Mouse (Mus musculus): Measurements from ENCODE around the gene Rpl10. TPM values are rescaled to one million over a fixed set of nuclear protein-coding genes. Genes with fewer than 3 reads are reported as not detected.
A peak's percentile ranks its signal among the peaks of the same experiment; 100 is the strongest.

Rpl10 gene
- total RNA-seq, 2 experiments from 2014 or later, result 163 to 167 TPM

DNA sequence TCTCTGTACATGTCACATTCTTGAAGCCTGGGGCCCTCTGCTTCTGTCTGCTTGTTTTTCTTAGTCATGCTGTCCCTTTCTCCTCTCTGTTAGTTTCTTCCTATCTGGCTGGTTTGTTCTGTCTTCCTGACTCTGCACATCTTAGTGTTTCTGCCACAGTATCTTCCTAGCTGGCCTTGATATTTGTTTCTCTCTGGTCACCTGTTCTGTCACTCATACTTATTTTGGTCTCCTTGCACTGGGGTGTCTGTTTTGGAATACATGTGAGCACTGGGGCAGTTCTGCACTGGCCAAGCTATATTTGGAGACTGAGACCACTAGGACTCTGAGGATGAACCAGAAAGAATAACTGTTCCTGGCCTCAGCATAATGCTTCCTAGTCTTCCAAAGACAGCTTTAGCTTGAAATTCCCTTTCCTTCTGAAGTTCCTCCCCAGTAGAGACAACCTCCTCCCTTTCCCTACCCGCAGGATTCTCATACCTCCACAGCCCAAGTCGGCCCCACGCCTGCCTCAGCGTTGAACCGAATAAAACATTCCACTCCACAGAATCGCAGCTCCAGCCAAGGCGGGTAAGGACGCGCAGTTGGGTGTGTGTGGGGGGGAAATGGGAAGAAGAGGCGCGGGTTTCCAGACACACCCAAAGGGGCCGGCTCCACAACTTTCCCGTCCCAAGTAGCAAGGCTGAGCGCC is 10.6 kb downstream of the Rpl10 start:
- DNase-seq, result no peak

DNA sequence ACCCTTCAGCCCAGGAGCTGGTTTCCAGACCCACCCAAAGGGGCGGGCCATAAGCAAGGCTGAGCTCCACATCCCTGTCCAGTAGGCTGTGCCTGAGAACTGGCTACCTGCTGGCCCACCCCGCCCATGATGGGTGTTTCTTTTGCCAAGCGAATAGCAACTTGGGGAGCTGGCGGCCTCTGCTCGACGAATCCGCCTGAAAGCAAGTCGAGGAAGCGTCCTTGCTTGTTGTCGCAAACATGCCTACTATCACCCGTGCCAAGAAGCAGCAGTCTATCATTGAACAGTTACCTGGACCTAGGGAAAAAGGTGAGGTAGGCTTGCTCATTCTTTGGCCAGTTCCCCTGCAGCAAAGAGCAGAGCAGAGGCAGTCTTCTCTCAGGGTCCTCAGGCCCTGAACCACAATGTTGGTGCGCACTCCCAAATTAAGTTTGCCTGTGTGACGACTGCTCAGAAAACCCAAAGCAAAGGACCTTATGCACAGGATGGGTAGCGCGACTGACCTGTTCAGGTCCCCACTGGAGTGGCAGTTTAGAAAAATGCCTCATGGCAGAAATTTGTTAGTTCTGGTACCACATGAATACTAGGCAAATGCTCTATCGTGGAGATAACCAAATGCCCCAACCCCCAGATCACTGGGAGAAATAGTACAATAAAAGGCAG is 11.3 kb downstream of the Rpl10 start, which contains the start of the genes Taz and Dnase1l1:
Taz (plus strand) TSS at position 181 of the 663 bp plus-strand sequence.
Dnase1l1 (minus strand) TSS at position 606 of the 663 bp plus-strand sequence.
- DNase-seq, result peak; percentile 61

DNA sequence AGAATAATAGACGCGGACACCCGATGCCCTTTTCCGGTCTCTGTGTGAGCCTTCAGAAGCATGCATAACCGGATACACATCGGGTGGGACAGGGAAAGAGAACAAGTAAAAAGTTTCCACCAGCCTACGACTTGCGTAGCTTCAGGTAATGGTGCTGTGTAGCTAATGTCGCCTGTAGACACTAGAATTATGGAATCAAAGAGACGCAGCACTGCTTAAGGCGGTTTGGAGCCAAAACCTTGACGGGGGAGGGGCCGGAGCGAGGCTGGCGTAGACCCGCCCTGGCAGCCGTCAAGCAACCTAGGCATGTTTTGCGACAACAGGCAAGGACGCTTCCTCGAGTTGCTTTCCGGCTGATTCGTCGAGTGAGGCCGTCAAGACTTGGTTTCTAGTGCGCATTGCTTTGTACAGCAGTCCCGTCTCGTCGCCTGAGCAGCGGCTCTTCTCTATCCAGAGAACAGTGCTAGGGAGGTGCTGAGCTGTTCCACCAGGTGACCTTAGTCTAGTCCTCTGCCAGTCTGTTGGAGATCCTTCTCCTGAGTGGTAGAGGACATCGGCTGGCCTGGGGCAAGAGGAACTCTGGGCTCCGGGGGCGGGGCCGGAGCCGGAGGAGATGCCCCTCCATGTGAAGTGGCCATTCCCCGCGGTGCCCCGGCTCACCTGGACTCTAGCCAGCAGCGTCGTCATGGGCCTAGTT is 11.9 kb downstream of the Rpl10 start:
- peak; percentile 76 for DNase-seq

DNA sequence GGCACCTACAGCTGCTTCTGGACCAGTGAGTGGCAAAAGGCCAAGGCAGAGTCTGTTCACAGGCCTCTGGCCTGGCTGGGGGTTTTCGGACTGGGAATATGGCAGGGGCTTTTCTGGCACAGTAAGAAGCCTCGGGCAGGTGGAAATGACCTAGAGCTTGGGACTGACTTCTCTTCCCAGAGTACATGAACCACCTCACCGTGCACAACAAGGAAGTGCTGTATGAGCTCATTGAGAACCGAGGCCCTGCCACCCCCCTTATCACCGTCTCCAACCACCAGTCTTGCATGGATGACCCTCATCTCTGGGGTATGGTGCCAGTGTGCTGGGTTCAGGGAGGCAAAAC is 12.5 kb downstream of the Rpl10 start:
- DNase-seq, result no peak

DNA sequence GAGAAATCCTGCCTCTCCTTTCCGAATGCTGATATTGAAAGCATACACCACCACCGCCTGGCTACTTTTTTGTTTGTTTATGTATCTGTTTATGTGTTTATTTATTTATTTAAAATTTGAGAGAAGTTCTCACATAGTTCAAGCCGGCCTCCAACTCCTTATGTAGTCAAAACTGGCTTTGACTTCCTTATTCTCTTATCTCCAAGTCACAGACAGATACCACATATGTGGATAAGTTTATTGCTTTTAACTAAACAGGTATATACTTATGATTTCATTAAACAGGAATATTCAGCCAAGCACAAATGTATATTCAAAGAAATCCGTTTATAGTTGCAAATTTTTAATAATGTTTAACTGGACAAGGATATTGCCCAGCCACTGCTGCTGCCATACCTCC is 22.8 kb downstream of the Rpl10 start:
- DNase-seq, result no peak

DNA sequence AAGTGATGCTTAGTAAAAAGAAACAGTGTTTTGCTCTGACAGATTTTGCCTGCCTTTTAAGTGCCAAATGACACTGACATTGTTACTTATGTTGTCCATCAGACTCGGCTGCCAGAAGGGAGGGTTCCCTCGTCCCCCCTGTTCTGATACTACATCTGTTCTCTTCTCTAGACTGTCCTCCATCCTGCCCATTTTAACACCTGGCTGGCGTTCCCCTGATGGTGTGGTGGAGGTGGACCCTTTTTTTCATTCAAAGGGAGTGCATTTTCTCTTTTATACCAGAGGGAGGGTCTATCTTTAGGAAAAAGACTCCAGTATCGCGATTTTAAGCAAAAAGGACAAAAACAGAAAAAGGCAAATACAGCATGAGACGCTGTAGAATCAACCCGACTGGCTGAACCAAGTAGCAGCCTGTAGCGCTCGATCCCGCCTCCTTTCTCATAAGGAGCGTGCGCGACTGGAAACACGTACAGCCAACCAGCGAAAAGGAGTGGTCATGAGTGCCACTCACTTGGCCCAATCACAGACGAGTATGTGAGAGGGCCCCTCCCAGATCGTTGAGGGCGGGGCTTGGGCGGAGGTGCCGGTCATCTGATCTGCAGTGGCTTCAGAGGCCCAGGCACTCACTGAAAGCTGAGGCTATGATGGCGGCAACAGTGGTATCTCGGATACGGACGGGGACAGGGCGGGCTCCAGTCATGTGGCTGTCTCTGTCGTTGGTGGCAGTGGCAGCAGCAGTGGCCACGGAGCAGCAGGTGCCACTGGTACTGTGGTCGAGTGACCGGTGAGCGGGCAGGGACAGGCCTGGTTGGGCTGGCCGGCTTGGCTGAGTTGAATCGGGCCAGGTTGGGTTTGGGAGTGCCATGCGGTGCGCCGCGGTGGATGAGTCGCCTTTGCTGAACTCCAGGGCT is 26.2 kb downstream of the Rpl10 start, which contains the start of gene Atp6ap1:
Atp6ap1 (plus strand) TSS at position 560 of the 911 bp plus-strand sequence.
- DNase-seq, result peak; percentile 87

DNA sequence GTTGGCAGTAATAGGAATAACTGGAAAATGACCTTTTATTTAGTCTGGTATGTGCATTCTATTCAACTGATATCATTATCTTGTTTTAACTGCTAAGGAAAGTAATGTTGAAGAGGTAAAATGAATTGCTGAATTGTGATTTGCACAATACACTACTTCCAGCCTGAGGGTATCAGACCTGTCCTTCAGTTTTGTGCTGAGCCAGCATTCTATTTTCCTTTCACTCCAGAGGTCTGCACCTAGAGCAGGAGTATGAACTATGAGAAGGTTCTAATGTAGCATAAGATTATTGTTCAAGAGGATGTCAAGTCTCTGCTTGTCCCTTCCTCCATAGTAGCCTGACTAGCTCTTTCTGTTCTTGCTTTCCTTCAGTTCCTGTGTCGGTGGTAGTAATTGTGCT is 27.7 kb downstream of the Rpl10 start:
- DNase-seq, result no peak

DNA sequence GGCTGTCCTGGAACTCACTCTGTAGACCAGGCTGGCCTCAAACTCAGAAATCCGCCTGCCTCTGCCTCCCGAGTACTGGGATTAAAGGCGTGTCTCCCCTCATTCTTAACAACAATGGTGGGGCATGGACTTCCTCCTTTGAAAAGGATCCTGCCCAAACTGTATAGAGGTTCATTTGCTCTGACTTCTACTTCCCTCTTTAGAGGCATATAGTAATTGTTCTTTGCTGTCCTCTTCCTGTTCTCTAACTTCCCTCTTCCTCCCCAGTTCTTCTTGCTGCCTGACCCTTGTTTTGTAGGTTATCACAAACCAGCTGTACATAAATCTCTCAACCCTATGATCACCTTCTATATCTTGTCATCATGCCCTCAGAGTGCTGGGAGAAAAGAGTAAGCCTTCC is 29.1 kb downstream of the Rpl10 start:
- no peak for DNase-seq

DNA sequence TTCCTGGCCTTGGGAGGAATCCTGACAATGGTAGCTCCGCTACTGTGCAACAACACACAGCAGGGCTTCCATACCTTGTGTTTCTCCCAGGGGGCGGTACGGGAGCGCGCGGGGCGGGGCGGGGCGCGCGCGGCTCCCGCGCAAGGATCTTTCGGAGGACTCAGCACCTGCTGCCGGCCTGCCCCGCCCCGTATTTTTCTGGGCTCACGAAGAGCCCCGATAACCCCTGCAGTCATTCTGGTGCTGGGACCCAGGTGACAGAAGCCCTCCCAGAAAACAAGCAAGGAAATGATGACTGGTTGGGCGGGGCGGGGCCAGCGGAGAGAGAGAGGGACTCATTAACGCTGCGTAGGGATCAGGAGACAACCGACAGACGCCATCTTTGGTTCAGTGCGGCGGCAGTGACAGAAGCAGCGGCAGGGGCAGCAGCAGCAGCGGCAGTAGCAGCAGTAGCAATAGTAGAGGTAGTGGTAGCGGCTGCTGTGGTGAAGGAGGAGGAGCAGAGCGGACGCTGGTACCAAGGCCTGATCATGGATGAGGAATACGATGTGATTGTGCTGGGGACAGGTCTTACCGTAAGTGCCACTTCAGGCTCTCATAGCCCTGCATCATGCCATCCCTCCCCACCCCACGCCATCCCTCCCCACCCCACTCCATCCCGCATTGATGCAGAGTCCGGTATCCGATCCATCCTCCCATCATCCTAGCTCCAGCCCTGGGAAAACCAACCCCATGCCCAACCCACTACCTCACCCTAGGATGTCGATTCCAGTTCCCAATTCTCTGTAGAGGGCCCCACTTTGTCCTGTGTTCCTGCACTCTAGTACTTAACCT is 34.5 kb downstream of the Rpl10 start, which contains the start of gene Gdi1:
Gdi1 (plus strand) TSS at position 132 of the 834 bp plus-strand sequence.
- peak; percentile 64 for DNase-seq

DNA sequence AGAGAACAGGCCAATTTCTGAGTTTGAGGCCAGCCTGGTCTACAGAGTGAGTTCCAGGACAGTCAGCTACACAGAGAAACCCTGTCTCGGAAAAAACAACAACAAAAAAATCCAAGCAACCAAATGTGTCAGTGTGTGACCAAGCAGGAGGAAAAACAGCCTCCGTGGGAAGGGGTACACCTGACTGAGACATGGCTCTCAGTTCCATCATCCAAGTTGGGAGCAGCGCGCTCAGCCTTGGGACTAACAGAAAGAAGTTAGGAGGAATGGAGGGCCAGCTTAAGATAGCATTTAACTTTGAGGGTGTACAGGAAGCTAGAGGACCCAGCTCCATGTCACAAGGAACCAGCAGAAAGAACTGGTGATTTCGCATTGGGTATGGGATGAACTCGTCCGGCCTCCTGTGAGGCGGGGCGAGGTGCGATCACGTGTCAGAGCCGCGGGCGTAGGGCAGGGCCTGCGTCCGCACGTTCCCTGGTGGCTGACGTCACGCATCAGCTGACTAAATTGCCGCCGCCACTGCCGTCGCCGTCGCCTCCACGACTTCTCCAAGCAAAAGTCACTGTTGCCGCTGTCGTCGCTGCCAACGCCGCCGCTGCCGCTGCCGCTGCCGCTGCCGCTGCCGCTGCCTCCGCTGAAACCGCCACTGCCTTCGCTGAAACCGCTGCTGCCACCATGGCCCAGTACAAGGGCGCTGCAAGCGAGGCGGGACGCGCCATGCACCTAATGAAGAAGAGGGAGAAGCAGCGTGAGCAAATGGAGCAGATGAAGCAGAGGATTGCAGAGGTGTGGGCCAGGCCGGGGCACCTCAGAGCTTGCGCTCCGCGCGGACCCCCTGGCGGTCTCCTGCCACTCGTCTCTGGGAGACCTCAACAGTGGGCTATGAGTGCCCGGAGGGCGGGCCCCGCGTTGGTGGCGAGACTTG is 42.2 kb downstream of the Rpl10 start, which contains the start of gene Fam50a:
Fam50a (plus strand) TSS at position 494 of the 925 bp plus-strand sequence.
- peak; percentile 82 for DNase-seq

Small RNA genes lying within 50 kb of the gene (microRNA-seq; reads per million reads assigned to microRNA genes)
- gene Mir7091 (2.5 to 2.8 reads per million in 2 experiments), gene Mir7092 (0 reads per million in 2 experiments)

Other genes with a start within 250 kb of the Rpl10 start
- gene Irak1, start 246.9 kb upstream of the Rpl10 start, total RNA-seq (2021), result 10 to 100 TPM; 44.3 to 52.2 TPM
- gene Opn1mw, start 143.3 kb upstream of the Rpl10 start, total RNA-seq (2021), result not detected
- gene Mecp2, start 135.4 kb upstream of the Rpl10 start, total RNA-seq (2021), result 10 to 100 TPM; 32.5 to 38.9 TPM
- not detected for gene Tex28, start 103.0 kb upstream of the Rpl10 start, total RNA-seq (2021)
- gene Tktl1, start 93.6 kb upstream of the Rpl10 start, total RNA-seq (2021), result not detected
- 100 to 1,000 TPM; 113 to 163 TPM for gene Flna, start 21.0 kb upstream of the Rpl10 start, total RNA-seq (2021)
- 10 to 100 TPM; 23.3 to 25.2 TPM for gene Emd, start 16.1 kb upstream of the Rpl10 start, total RNA-seq (2021)
- gene Taz, start 11.1 kb downstream of the Rpl10 start, total RNA-seq (2021), result 10 to 100 TPM; 41.7 to 47.4 TPM
- 10 to 100 TPM; 62.8 to 69.4 TPM for gene Dnase1l1, start 11.5 kb downstream of the Rpl10 start, total RNA-seq (2021)
- 10 to 100 TPM; 88.7 to 99.7 TPM for gene Atp6ap1, start 26.3 kb downstream of the Rpl10 start, total RNA-seq (2021)
- gene Gdi1, start 34.2 kb downstream of the Rpl10 start, total RNA-seq (2021), result 10 to 100 TPM; 44.8 to 50.9 TPM
- 10 to 100 TPM; 27.1 to 31.2 TPM for gene Fam50a, start 42.2 kb downstream of the Rpl10 start, total RNA-seq (2021)
- 1 to 10 TPM; 2.5 to 5.8 TPM for gene Plxna3, start 58.3 kb downstream of the Rpl10 start, total RNA-seq (2021)
- 10 to 100 TPM; 40.6 to 45.2 TPM for gene Lage3, start 82.8 kb downstream of the Rpl10 start, total RNA-seq (2021)
- 10 to 100 TPM; 51.1 to 51.7 TPM for gene Ubl4a, start 102.4 kb downstream of the Rpl10 start, total RNA-seq (2021)
- gene Slc10a3, start 102.5 kb downstream of the Rpl10 start, total RNA-seq (2021), result 1 to 10 TPM; 4.8 to 5.6 TPM
- gene Fam3a, start 122.5 kb downstream of the Rpl10 start, total RNA-seq (2021), result 10 to 100 TPM; 18.3 to 18.4 TPM
- 10 to 100 TPM; 25.1 to 27.5 TPM for gene Ikbkg, start 122.5 kb downstream of the Rpl10 start, total RNA-seq (2021)
- gene G6pdx, start 158.4 kb downstream of the Rpl10 start, total RNA-seq (2021), result 1 to 10 TPM; 6.9 to 8.2 TPM
- not detected for gene Gm6880, start 210.6 kb downstream of the Rpl10 start, total RNA-seq (2021)

All from gastrocnemius, postnatal 10 days (tissue).